In the genomic region with DNA sequence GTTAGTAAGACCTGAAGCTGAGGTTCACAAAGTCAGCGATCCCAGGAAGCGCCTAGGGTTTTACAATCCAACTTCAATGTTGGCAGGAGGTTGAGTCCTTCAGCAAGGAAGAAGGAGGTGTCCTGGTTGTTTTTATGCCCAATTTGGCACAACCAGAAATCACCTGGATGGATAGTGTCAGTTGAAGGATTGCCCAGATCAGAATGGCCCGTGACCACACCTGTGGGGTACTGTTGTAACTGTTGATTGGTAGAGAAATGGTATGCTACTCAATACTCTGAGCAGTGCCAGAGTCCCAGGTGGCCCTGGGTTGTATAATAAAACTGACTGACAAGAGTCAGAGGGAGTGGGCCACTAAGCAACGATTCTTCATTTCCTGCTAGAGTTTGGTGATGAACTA, we compare ENCODE assay signal across 20 mouse cellular contexts.
DNase-seq lines count a peak whose midpoint lies in the region; ATAC-seq lines count a peak whose summit lies in the region.
"Had no signal": no experiment of that assay in that cellular context is flagged by ENCODE, and none has a peak within 500 bp of the region (broad histone marks: within the 10 kb centered on the region; RNA-seq: fewer than 3 reads in every experiment).

No protein-coding gene starts in this region.

- 0 out of 2 replicates have a peak, but pooled peaks have one; percentile 41 for ATAC-seq in kidney, embryonic 14.5 days (ENCODE audit: low FRiP score, low TSS enrichment)
- no peak for ATAC-seq in midbrain, embryonic 11.5 days (ENCODE audit: low FRiP score)
- no peak for ATAC-seq in midbrain, embryonic 16.5 days
- ATAC-seq in erythroblast, adult 5-6 weeks (replicated peaks; ENCODE audit: low FRiP score, poor library complexity, severe bottlenecking): no peak
- ATAC-seq: forebrain, embryonic 14.5 days; forebrain, embryonic 16.5 days had no signal

- no peaks in the 10 kb centered on the region for H3K36me3 ChIP-seq in kidney, embryonic 14.5 days (ENCODE audit: control insufficient read depth, insufficient read depth, low read length)
- no peaks in the 10 kb centered on the region for H3K36me3 ChIP-seq in midbrain, embryonic 11.5 days (ENCODE audit: control insufficient read depth, insufficient read depth, low read length)
- H3K36me3 ChIP-seq in midbrain, embryonic 16.5 days (ENCODE audit: control insufficient read depth, insufficient read depth, low read length): no peaks in the 10 kb centered on the region
- H3K36me3 ChIP-seq: embryonic facial prominence, embryonic 10.5 days; embryonic facial prominence, embryonic 12.5 days; forebrain, embryonic 10.5 days; forebrain, embryonic 12.5 days had no signal

- no peak overlapping the region for H3K4me2 ChIP-seq in kidney, embryonic 14.5 days (replicated peaks; ENCODE audit: low read depth, low read length)
- no peak overlapping the region for H3K4me2 ChIP-seq in midbrain, embryonic 11.5 days
- H3K4me2 ChIP-seq in midbrain, embryonic 16.5 days (ENCODE audit: low read length): no peak overlapping the region
- H3K4me2 ChIP-seq: embryonic facial prominence, embryonic 12.5 days; forebrain, embryonic 12.5 days had no signal

- H3K9ac ChIP-seq in kidney, embryonic 14.5 days (ENCODE audit: low read depth, low read length): no peak overlapping the region
- H3K9ac ChIP-seq in midbrain, embryonic 11.5 days (ENCODE audit: low read length): no peak overlapping the region
- no peak overlapping the region for H3K9ac ChIP-seq in midbrain, embryonic 16.5 days (ENCODE audit: low read depth, low read length)
- H3K9ac ChIP-seq: embryonic facial prominence, embryonic 12.5 days; forebrain, embryonic 12.5 days had no signal

- DNase-seq in kidney, adult 8-10 months: no peak
- peak; percentile 64 for DNase-seq in midbrain, embryonic 11.5 days (ENCODE audit: low spot score, missing footprints)
- DNase-seq: adrenal gland, adult 2 months; adrenal gland, postnatal 10 days; adrenal gland, postnatal 25 days; cerebellum, adult 11 months; cerebellum, adult 18-20 months; cerebellum, adult 8-10 months; cerebellum, adult 9-11 months; cerebellum, postnatal 36 days had no signal

- no peak overlapping the region for H3K4me3 ChIP-seq in kidney, embryonic 14.5 days (ENCODE audit: low read length)
- no peak overlapping the region for H3K4me3 ChIP-seq in midbrain, embryonic 11.5 days (ENCODE audit: low read depth, low read length)
- no peak overlapping the region for H3K4me3 ChIP-seq in midbrain, embryonic 16.5 days (ENCODE audit: low read depth, low read length)
- H3K4me3 ChIP-seq: embryonic facial prominence, embryonic 10.5 days; embryonic facial prominence, embryonic 12.5 days; erythroblast, embryonic 14.5 days; forebrain, embryonic 10.5 days; forebrain, embryonic 12.5 days had no signal

- H3K9me3 ChIP-seq in kidney, embryonic 14.5 days (ENCODE audit: control insufficient read depth, low read length): no peaks in the 10 kb centered on the region
- H3K9me3 ChIP-seq in midbrain, embryonic 11.5 days (ENCODE audit: control insufficient read depth, low read length): no peaks in the 10 kb centered on the region
- H3K9me3 ChIP-seq in midbrain, embryonic 16.5 days (replicated peaks; ENCODE audit: control insufficient read depth, low read length, poor library complexity, severe bottlenecking): no peaks in the 10 kb centered on the region
- H3K9me3 ChIP-seq: embryonic facial prominence, embryonic 10.5 days; embryonic facial prominence, embryonic 12.5 days; forebrain, embryonic 10.5 days; forebrain, embryonic 12.5 days had no signal

- WGBS in kidney, embryonic 14.5 days: 57% methylated on average over 4 of the region's 4 CpGs
- 81% methylated on average over 4 of the region's 4 CpGs for WGBS in midbrain, embryonic 11.5 days
- WGBS in midbrain, embryonic 16.5 days: 83% methylated on average over 4 of the region's 4 CpGs

- 0 out of 2 replicates have a peak, but pooled peaks cover 8% of the 10 kb centered on the region for H3K4me1 ChIP-seq in kidney, embryonic 14.5 days (ENCODE audit: control insufficient read depth, insufficient read depth, low read length)
- H3K4me1 ChIP-seq in midbrain, embryonic 11.5 days (ENCODE audit: control insufficient read depth, insufficient read depth, low read length): 0 out of 2 replicates have a peak, but pooled peaks cover 3% of the 10 kb centered on the region
- H3K4me1 ChIP-seq in midbrain, embryonic 16.5 days (ENCODE audit: control insufficient read depth, insufficient read depth, low read length): peaks cover 12% of the 10 kb centered on the region

- H3K27me3 ChIP-seq in kidney, embryonic 14.5 days (ENCODE audit: control insufficient read depth, insufficient read depth, low read length): no peaks in the 10 kb centered on the region
- H3K27me3 ChIP-seq in midbrain, embryonic 11.5 days (ENCODE audit: control insufficient read depth, insufficient read depth, low read length): no peaks in the 10 kb centered on the region
- no peaks in the 10 kb centered on the region for H3K27me3 ChIP-seq in midbrain, embryonic 16.5 days (ENCODE audit: control insufficient read depth, insufficient read depth, low read depth, low read length)
- H3K27me3 ChIP-seq: embryonic facial prominence, embryonic 12.5 days had no signal

- H3K27ac ChIP-seq in kidney, embryonic 14.5 days (ENCODE audit: low read depth, low read length): no peak overlapping the region
- H3K27ac ChIP-seq in midbrain, embryonic 11.5 days (ENCODE audit: low read depth, low read length): no peak overlapping the region
- no peak overlapping the region for H3K27ac ChIP-seq in midbrain, embryonic 16.5 days (ENCODE audit: low read length)
- H3K27ac ChIP-seq: embryonic facial prominence, embryonic 10.5 days; embryonic facial prominence, embryonic 12.5 days; forebrain, embryonic 10.5 days; forebrain, embryonic 12.5 days had no signal
